Mouse (Mus musculus) heart, postnatal 0 days (tissue): ENCODE measurements around the gene Gm1113. TPM values are rescaled to one million over a fixed set of nuclear protein-coding genes. Genes with fewer than 3 reads are reported as not detected.

Source experiments
- ATAC-seq: fragments of 200-750 bp; cut with Nextera tagmentation; 2 replicates; pipeline ENCODE4 v1.8.0; 2017; ENCODE audit warnings: low read depth, moderate number of reproducible peaks, moderate library complexity; ENCODE audit not compliant: insufficient read depth
- DNase-seq: peaks from one replicate; pipeline ENCODE4 v3.0.0-alpha.2; 2016; ENCODE audit warnings: low spot score
- H3K27ac ChIP-seq: fragments of 300-500 bp; sonication (generic); 2 replicates; pipeline ENCODE4 v1.5.1; 2014; ENCODE audit warnings: low read depth, mild to moderate bottlenecking
- H3K27me3 ChIP-seq: fragments of 300-500 bp; sonication (generic); 2 replicates; pipeline ENCODE4 v1.6.1; 2014; ENCODE audit warnings: low read length, mixed read lengths; ENCODE audit not compliant: control insufficient read depth, insufficient read depth
- H3K36me3 ChIP-seq: fragments of 300-500 bp; sonication (generic); replicated peaks from 2 replicates; pipeline ENCODE4 v1.6.1; 2014; ENCODE audit warnings: low read length, mixed read lengths; ENCODE audit not compliant: control insufficient read depth, insufficient read depth
- H3K4me1 ChIP-seq: fragments of 300-500 bp; sonication (generic); 2 replicates; pipeline ENCODE4 v1.6.1; 2014; ENCODE audit warnings: antibody characterized with exemption; ENCODE audit not compliant: control insufficient read depth, insufficient read depth
- H3K4me2 ChIP-seq: fragments of 300-500 bp; sonication (generic); 2 replicates; pipeline ENCODE4 v1.6.1; 2014; ENCODE audit warnings: low read depth, mild to moderate bottlenecking, low read length, moderate library complexity
- H3K4me3 ChIP-seq: fragments of 300-500 bp; sonication (generic); 2 replicates; pipeline ENCODE4 v1.5.1; 2014; ENCODE audit warnings: low read depth, low read length
- H3K9ac ChIP-seq: fragments of 300-500 bp; sonication (generic); replicated peaks from 2 replicates; pipeline ENCODE4 v1.6.1; 2014; ENCODE audit warnings: low read depth, low read length, mixed read lengths
- H3K9me3 ChIP-seq: fragments of 300-500 bp; sonication (generic); replicated peaks from 2 replicates; pipeline ENCODE4 v1.6.1; 2016; ENCODE audit warnings: low read length; ENCODE audit not compliant: control insufficient read depth
- CTCF ChIP-seq: IDR thresholded peaks from 2 replicates; pipeline ENCODE4 v1.5.1; 2016; ENCODE audit warnings: antibody characterized with exemption, control low read depth, low read depth
- EP300 ChIP-seq: IDR thresholded peaks from 2 replicates; pipeline ENCODE4 v1.6.1; 2016; ENCODE audit warnings: antibody characterized with exemption, low read depth
- WGBS: fragments of 180-500 bp; shearing (Covaris S2); extraction: QIAGEN DNeasy Blood & Tissue Kit; methylation state at CpG from one replicate; pipeline ENCODE4 v1.1.7; 2014; 5-methylcytosine and 5-hydroxymethylcytosine counted together
- polyA plus RNA-seq: library from polyadenylated mRNA; unstranded; fragments of >200 nt; fragmentation: Nextera tagmentation; extraction: Ambion mirVana; gene quantifications from 2 replicates; pipeline ENCODE4 v1.2.1, GENCODE M21; 2015
- total RNA-seq: library from RNA; depleted of rRNA; stranded (reverse); fragments of >200 nt; gene quantifications from 2 replicates; pipeline ENCODE4 v1.2.3, GENCODE M21; 2014; ENCODE audit warnings: low replicate concordance

Gene Gm1113
- total and polyA plus RNA-seq, 2 experiments from 2014 or later, result not detected

DNA sequence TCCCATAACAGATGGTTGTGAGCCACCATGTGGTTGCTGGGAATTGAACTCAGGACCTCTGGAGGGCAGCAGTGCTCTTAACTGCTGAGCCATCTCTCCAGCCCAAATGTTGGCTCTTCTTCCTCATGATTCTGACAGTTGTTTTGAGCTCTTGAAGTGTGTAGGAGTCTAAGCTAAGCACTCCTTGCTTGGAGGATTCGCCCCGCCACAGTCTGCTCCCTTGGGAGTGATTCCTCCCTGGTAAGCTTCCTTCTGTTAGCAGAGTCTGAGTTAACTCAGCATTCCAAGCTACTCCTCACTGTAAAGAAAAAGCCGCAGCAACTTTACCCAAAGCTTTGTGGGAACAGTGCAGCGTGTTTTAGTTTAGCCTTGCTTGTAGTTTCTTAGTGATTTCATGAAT is 29.6 kb downstream of the Gm1113 start:
- TF ChIP-seq EP300 (no peak), CTCF (no peak)
- DNase-seq (no peak), ATAC-seq (no peak)
- Histone ChIP-seq H3K4me1 (no peaks in the 10 kb centered on the region), H3K4me2 (no peak overlapping the region), H3K9ac (no peak overlapping the region), H3K27me3 (no peaks in the 10 kb centered on the region), H3K27ac (no peak overlapping the region), H3K9me3 (no peaks in the 10 kb centered on the region), H3K4me3 (no peak overlapping the region), H3K36me3 (peaks cover 54% of the 10 kb centered on the region)
- 77% methylated on average over 4 of the region's 4 CpGs for WGBS

DNA sequence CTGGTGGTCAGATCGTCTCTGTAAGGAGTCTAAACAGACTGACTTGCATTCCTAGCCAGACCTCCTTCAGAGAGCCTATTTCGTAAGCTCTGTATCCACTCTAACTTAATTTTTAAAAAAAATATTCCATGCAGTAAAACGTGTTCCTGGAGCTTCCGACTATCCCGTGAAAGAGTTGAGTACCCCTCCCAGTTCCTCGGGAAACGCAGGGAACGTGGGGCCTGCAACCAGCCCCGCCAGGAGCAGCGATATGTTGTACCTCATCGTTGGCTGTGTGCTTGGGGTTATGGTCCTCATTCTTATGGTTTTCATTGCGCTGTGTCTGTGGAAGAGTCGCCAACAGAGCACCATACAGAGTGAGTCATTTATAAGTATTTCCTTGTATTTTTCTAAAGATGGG is 31.5 kb downstream of the Gm1113 start:
- no peak overlapping the region for H3K4me2 ChIP-seq
- no peak overlapping the region for H3K4me3 ChIP-seq
- TF ChIP-seq EP300, result no peak
- no peak for TF ChIP-seq CTCF
- ATAC-seq, result no peak
- DNase-seq, result no peak
- no peak overlapping the region for H3K9ac ChIP-seq
- peaks cover 52% of the 10 kb centered on the region for H3K36me3 ChIP-seq
- H3K27me3 ChIP-seq, result no peaks in the 10 kb centered on the region
- no peak overlapping the region for H3K27ac ChIP-seq
- 88% methylated on average over 13 of the region's 13 CpGs for WGBS
- peaks cover 9% of the 10 kb centered on the region; the same call in 1 of the 2 replicates for H3K4me1 ChIP-seq
- H3K9me3 ChIP-seq, result no peaks in the 10 kb centered on the region

DNA sequence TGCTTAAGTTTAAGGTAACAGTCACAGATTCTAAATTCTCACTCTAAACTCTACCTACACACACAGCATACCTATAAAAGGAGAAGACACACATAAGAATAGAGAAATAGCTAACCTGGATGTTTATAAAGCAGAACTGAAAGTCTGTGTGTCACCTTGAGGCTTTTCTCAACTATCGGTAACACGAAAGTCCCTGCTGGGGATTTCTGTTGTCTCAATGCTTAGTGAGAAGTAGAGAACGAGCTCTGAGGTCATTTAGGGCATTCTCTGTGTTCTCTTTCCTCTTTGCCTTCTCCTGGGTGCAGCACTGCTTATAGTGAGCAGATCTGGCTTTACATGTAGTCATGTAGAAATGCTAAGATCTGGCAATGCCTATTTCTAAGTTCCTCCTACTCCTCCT is 34.1 kb downstream of the Gm1113 start:
- Histone ChIP-seq H3K36me3 (peaks cover 47% of the 10 kb centered on the region), H3K9ac (no peak overlapping the region), H3K27me3 (no peaks in the 10 kb centered on the region), H3K4me2 (no peak overlapping the region), H3K4me1 (peaks cover 9% of the 10 kb centered on the region; the same call in 1 of the 2 replicates), H3K9me3 (no peaks in the 10 kb centered on the region), H3K4me3 (no peak overlapping the region), H3K27ac (no peak overlapping the region)
- 75% methylated on average over 3 of the region's 3 CpGs for WGBS
- no peak for ATAC-seq
- TF ChIP-seq EP300 (no peak), CTCF (no peak)
- DNase-seq, result no peak

DNA sequence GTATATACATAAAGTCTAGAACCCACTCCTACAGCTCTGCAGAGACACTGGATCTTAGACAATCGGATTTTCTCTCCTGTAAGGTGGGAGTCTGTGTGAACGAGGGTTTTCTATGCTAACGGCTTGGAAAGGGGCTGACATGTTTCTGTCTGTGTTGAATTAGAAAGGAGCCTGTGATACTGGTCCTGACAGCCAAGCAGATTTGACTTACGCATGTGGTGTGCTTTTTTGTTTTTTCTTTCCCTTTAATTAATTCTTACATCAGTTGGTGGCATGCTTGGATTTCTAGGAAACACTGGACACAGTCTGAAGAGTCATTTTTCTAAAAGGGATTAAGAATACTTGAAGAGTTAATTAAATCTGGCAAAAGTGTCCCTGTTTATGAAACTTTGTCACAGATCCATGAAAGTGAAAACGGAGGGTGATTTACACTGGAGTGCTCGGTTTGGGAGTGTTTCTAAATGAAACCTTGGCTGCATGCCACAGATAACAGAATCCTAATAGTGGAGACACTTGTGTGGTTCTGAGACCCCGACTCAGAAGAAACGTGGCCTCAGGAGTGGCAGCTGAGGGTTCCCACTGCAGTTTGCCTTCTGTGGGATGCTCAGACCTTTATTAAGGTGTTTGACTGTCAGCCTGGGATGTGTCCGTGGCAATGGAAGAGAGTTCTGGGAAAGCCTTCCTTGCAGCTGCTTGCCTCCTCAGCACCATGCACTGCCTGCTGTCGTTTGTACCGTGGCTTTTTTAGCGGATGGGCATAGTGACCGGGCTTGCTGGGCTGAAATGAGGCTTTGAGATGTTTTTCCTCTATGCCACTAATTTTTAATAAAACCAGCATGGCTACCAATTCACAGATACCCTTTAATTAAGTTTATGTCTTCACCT is 35.8 kb downstream of the Gm1113 start:
- no peaks in the 10 kb centered on the region for H3K9me3 ChIP-seq
- peaks cover 9% of the 10 kb centered on the region; the same call in 1 of the 2 replicates for H3K4me1 ChIP-seq
- DNase-seq (peak; percentile 27), ATAC-seq (no peak)
- H3K4me2 ChIP-seq, result no peak overlapping the region
- no peaks in the 10 kb centered on the region for H3K27me3 ChIP-seq
- no peak overlapping the region for H3K4me3 ChIP-seq
- 54% methylated on average over 13 of the region's 13 CpGs for WGBS
- no peak overlapping the region for H3K27ac ChIP-seq
- no peak overlapping the region for H3K9ac ChIP-seq
- TF ChIP-seq CTCF (no peak), EP300 (no peak)
- peaks cover 38% of the 10 kb centered on the region for H3K36me3 ChIP-seq

DNA sequence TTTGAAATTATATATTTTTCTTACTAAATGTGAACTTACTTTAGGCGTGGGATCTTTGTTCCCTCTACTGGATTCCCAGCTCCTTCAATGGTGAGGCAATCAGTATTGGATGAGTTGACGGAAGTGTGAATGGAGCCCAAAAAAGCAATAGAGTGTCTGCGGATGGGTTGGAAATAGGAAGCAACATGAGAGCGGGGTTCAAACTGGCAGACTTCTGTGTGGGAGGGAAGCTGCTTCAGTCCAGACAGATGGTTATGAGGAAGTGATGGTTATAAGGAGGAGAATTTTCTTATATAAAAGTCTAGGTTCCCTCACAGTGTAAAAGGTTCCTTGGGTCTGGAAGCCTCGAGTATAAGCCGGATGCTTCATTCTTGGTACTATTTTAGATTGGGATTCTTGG is 38.6 kb downstream of the Gm1113 start:
- ATAC-seq, result no peak
- DNase-seq, result no peak

GRCm38 (mm10) chr9:35475394-35475793 is 42.7 kb downstream of the Gm1113 start:
- no peak overlapping the region for H3K4me3 ChIP-seq
- H3K4me2 ChIP-seq, result no peak overlapping the region
- no peak overlapping the region for H3K27ac ChIP-seq
- no peak overlapping the region for H3K9ac ChIP-seq
- WGBS, result 79% methylated on average over 7 of the region's 7 CpGs
- no peaks in the 10 kb centered on the region for H3K4me1 ChIP-seq
- DNase-seq (no peak), ATAC-seq (no peak)
- H3K27me3 ChIP-seq, result no peaks in the 10 kb centered on the region
- H3K9me3 ChIP-seq, result no peaks in the 10 kb centered on the region
- TF ChIP-seq EP300 (no peak), CTCF (no peak)
- peaks cover 37% of the 10 kb centered on the region for H3K36me3 ChIP-seq

More for the DNA sequence above, 38.6 kb downstream of the Gm1113 start:
- H3K27me3 ChIP-seq, result no peaks in the 10 kb centered on the region
- no peaks in the 10 kb centered on the region for H3K9me3 ChIP-seq
- peaks cover 9% of the 10 kb centered on the region; the same call in 1 of the 2 replicates for H3K4me1 ChIP-seq
- H3K36me3 ChIP-seq, result peaks cover 26% of the 10 kb centered on the region
- H3K9ac ChIP-seq, result no peak overlapping the region
- no peak overlapping the region for H3K4me3 ChIP-seq
- TF ChIP-seq CTCF (no peak), EP300 (no peak)
- WGBS, result 85% methylated on average over 6 of the region's 6 CpGs
- no peak overlapping the region for H3K4me2 ChIP-seq
- no peak overlapping the region for H3K27ac ChIP-seq
